Mouse (Mus musculus): ENCODE results near the gene Plxnc1.

GRCm38 (mm10) chr10:94866995-94867856 is 77.4 kb downstream of the Plxnc1 start:
- no peak for TF ChIP-seq CTCF (IDR thresholded peaks at IDR 0.05; ENCODE audit: low read depth, low read length)
- TF ChIP-seq POLR2A (IDR thresholded peaks at IDR 0.05; ENCODE audit: extremely low read depth, insufficient read depth, low read length), result no peak

Measured in liver, adult 2 months (tissue).